Mouse (Mus musculus) thymus, adult 2 months (tissue): ENCODE results near the gene Lag3. TPM values are rescaled to one million over a fixed set of nuclear protein-coding genes. Genes with fewer than 3 reads are reported as not detected.

Experiments
- DNase-seq: peaks from one replicate; pipeline ENCODE4 v3.0.0; 2021
- H3K27ac ChIP-seq: fragments of 200-500 bp; 2 replicates; pipeline ENCODE4 v1.5.1; 2012; ENCODE audit warnings: low read length, control low read depth; ENCODE audit not compliant: control insufficient read depth, insufficient read depth
- H3K27me3 ChIP-seq: fragments of 200-500 bp; 2 replicates; pipeline ENCODE4 v1.6.1; 2012; ENCODE audit warnings: mild to moderate bottlenecking, low read length, moderate library complexity, mixed read lengths; ENCODE audit not compliant: control insufficient read depth, insufficient read depth
- H3K36me3 ChIP-seq: fragments of 200-500 bp; 2 replicates; pipeline ENCODE4 v1.6.1; 2012; ENCODE audit warnings: mild to moderate bottlenecking, low read length, moderate library complexity; ENCODE audit not compliant: control insufficient read depth, insufficient read depth
- H3K4me1 ChIP-seq: fragments of 200-500 bp; replicated peaks from 2 replicates; pipeline ENCODE4 v1.6.1; 2012; ENCODE audit warnings: low read length; ENCODE audit not compliant: control insufficient read depth, insufficient read depth
- H3K4me3 ChIP-seq: fragments of 200-500 bp; 2 replicates; pipeline ENCODE4 v1.5.1; 2012; ENCODE audit warnings: mild to moderate bottlenecking, low read length, control low read depth, moderate library complexity; ENCODE audit not compliant: control insufficient read depth, insufficient read depth
- CTCF ChIP-seq: fragments of 200-500 bp; IDR thresholded peaks from 2 replicates; pipeline ENCODE4 v1.5.1; 2012; ENCODE audit warnings: mild to moderate bottlenecking, control low read depth, low read length, moderate library complexity, borderline replicate concordance; ENCODE audit not compliant: control insufficient read depth, poor library complexity, insufficient read depth; ENCODE audit errors: extremely low read depth
- POLR2A ChIP-seq: fragments of 200-500 bp; IDR thresholded peaks from 2 replicates; pipeline ENCODE4 v1.6.1; 2012; ENCODE audit warnings: mild to moderate bottlenecking, low read length, control low read depth, moderate library complexity; ENCODE audit not compliant: control insufficient read depth, poor library complexity, insufficient read depth; ENCODE audit errors: extremely low read depth
- WGBS: fragments of 180-500 bp; shearing (Covaris S2); methylation state at CpG from one replicate; pipeline ENCODE4 v1.1.7; 2018; 5-methylcytosine and 5-hydroxymethylcytosine counted together
- polyA plus RNA-seq: library from polyadenylated mRNA; depleted of rRNA; stranded (reverse); fragments of >200 nt; gene quantifications from 2 replicates; pipeline ENCODE4 v1.2.3, GENCODE M21; 2012

The Lag3 gene
- polyA plus RNA-seq, 1 experiment: 30.1 TPM

GRCm38 (mm10) chr6:124887986-124888385 lies 23.5 kb downstream of the Lag3 start, which contains the start of gene Cd4:
Cd4 (minus strand) TSS chr6:124888221.
- TF ChIP-seq CTCF (no peak), POLR2A (no peak)

GRCm38 (mm10) chr6:124885956-124886381 lies 25.5 kb downstream of the Lag3 start:
- DNase-seq: peak; percentile 64

More at GRCm38 (mm10) chr6:124887986-124888385, 23.5 kb downstream of the Lag3 start, which contains the start of gene Cd4:
- Histone ChIP-seq H3K36me3 (peaks cover 13% of the 10 kb centered on the region; the same call in 1 of the 2 replicates), H3K27me3 (no peaks in the 10 kb centered on the region), H3K4me3 (peak within 1 kb of the TSS; percentile 89), H3K4me1 (peaks cover 52% of the 10 kb centered on the region), H3K27ac (peak within 1 kb of the TSS; percentile 97)
- DNase-seq: peak; percentile 60
- 26% methylated on average over 9 of the region's 9 CpGs for WGBS

GRCm38 (mm10) chr6:124884714-124885500 lies 26.6 kb downstream of the Lag3 start:
- H3K4me1 ChIP-seq: peaks cover 48% of the 10 kb centered on the region
- TF ChIP-seq CTCF: no peak
- TF ChIP-seq POLR2A: no peak
- peak overlapping the region; percentile 73 for H3K4me3 ChIP-seq
- peaks cover 19% of the 10 kb centered on the region for H3K36me3 ChIP-seq
- DNase-seq: peak; percentile 77
- peak overlapping the region; percentile 95 for H3K27ac ChIP-seq
- no peaks in the 10 kb centered on the region for H3K27me3 ChIP-seq
- WGBS: 35% methylated on average over 10 of the region's 10 CpGs

More at GRCm38 (mm10) chr6:124885956-124886381, 25.5 kb downstream of the Lag3 start:
- peak overlapping the region; percentile 73 for H3K4me3 ChIP-seq
- TF ChIP-seq CTCF (0 out of 2 replicates have a peak, but pooled peaks have one; percentile 19), POLR2A (0 out of 2 replicates have a peak, but pooled peaks have one; percentile 34)
- peaks cover 52% of the 10 kb centered on the region for H3K4me1 ChIP-seq
- H3K36me3 ChIP-seq: peaks cover 14% of the 10 kb centered on the region; the same call in 1 of the 2 replicates
- peak overlapping the region; percentile 95 for H3K27ac ChIP-seq
- 15% methylated on average over 8 of the region's 8 CpGs for WGBS
- H3K27me3 ChIP-seq: no peaks in the 10 kb centered on the region

DNA sequence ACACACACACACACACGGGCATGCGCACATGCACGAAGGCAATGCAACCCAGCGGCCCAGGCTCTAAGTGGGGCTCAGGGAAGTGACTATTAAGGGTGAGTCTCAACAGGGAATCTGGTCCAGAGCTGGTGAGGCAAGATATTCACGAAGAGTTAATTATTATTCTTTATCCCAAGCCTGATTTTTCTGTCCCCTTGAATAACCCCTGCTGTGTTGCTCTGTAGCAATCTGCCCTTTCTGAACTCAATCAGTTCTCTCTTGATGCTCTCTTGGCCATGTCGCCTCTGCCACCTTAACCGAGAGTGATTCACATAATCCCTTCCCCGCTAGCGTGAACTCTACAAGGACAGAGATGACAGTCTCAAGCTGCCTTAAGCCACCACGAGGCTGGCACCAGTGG lies 28.2 kb downstream of the Lag3 start:
- no peaks in the 10 kb centered on the region for H3K27me3 ChIP-seq
- whole genome bisulfite sequencing: 94% methylated on average over 10 of the region's 10 CpGs
- no peak for DNase-seq
- H3K36me3 ChIP-seq: peaks cover 28% of the 10 kb centered on the region
- H3K4me1 ChIP-seq: peaks cover 42% of the 10 kb centered on the region
- H3K27ac ChIP-seq: no peak overlapping the region
- H3K4me3 ChIP-seq: no peak overlapping the region
- TF ChIP-seq CTCF (no peak), POLR2A (no peak)

GRCm38 (mm10) chr6:124881821-124882220 lies 29.7 kb downstream of the Lag3 start:
- H3K27ac ChIP-seq: peak overlapping the region; percentile 30; the same call in 1 of the 2 replicates

GRCm38 (mm10) chr6:124879390-124879789 lies 32.1 kb downstream of the Lag3 start:
- peak overlapping the region; percentile 71 for H3K27ac ChIP-seq
- WGBS: 18% methylated on average over 6 of the region's 6 CpGs
- peak; percentile 76 for DNase-seq
- peaks cover 68% of the 10 kb centered on the region for H3K36me3 ChIP-seq
- no peak overlapping the region for H3K4me3 ChIP-seq
- TF ChIP-seq CTCF (no peak), POLR2A (0 out of 2 replicates have a peak, but pooled peaks have one; percentile 57)
- no peaks in the 10 kb centered on the region for H3K27me3 ChIP-seq
- peaks cover 38% of the 10 kb centered on the region for H3K4me1 ChIP-seq

More at GRCm38 (mm10) chr6:124881821-124882220, 29.7 kb downstream of the Lag3 start:
- no peak for TF ChIP-seq POLR2A
- no peak for TF ChIP-seq CTCF
- Histone ChIP-seq H3K4me1 (peaks cover 41% of the 10 kb centered on the region), H3K36me3 (peaks cover 43% of the 10 kb centered on the region), H3K27me3 (no peaks in the 10 kb centered on the region), H3K4me3 (peak overlapping the region; percentile 19)
- no peak for DNase-seq
- 97% methylated on average over 9 of the region's 9 CpGs for WGBS
